Mouse (Mus musculus) urinary bladder, adult 2 months (tissue): ENCODE data around the gene Pycard. TPM values are rescaled to one million over a fixed set of nuclear protein-coding genes. Genes with fewer than 3 reads are reported as not detected.

Experiments used
- polyA plus RNA-seq: library from polyadenylated mRNA; depleted of rRNA; stranded (reverse); fragments of >200 nt; gene quantifications from 2 replicates; pipeline ENCODE4 v1.2.3, GENCODE M21; 2012; rRNA removed

The Pycard gene
- polyA plus RNA-seq, 1 experiment: 68.3 TPM

Other genes with a start within 250 kb of the Pycard start
- 14.5 and 15.5 TPM in 2 replicates for gene Fbxl19, start 249.3 kb downstream of the Pycard start, polyA plus RNA-seq
- gene Orai3, start 224.1 kb downstream of the Pycard start, polyA plus RNA-seq: 36.0 and 42.3 TPM in 2 replicates
- 4.8 and 13.9 TPM in 2 replicates for gene Setd1a, start 217.2 kb downstream of the Pycard start, polyA plus RNA-seq
- 0.21 TPM in 1 of 2 replicates, not detected in the other for gene Gm49388, start 208.3 kb downstream of the Pycard start, polyA plus RNA-seq
- gene Hsd3b7, start 193.3 kb downstream of the Pycard start, polyA plus RNA-seq: 65.7 and 77.6 TPM in 2 replicates
- 161 and 178 TPM in 2 replicates for gene Stx4a, start 169.6 kb downstream of the Pycard start, polyA plus RNA-seq
- 6.4 and 6.9 TPM in 2 replicates for gene Stx1b, start 169.3 kb downstream of the Pycard start, polyA plus RNA-seq
- gene Zfp646, start 117.6 kb downstream of the Pycard start, polyA plus RNA-seq: 12.2 and 15.6 TPM in 2 replicates
- gene Zfp668, start 117.0 kb downstream of the Pycard start, polyA plus RNA-seq: 2.9 and 4.1 TPM in 2 replicates
- 2.9 and 3.9 TPM in 2 replicates for gene Prss53, start 102.9 kb downstream of the Pycard start, polyA plus RNA-seq
- not detected in 2 replicates for gene Gm21974, start 98.4 kb downstream of the Pycard start, polyA plus RNA-seq
- 204 and 211 TPM in 2 replicates for gene Vkorc1, start 98.2 kb downstream of the Pycard start, polyA plus RNA-seq
- gene Bckdk, start 89.8 kb downstream of the Pycard start, polyA plus RNA-seq: 71.8 and 76.9 TPM in 2 replicates
- 27.2 and 31.9 TPM in 2 replicates for gene Kat8, start 81.4 kb downstream of the Pycard start, polyA plus RNA-seq
- 54.6 and 66.0 TPM in 2 replicates for gene Prss8, start 63.8 kb downstream of the Pycard start, polyA plus RNA-seq
- 10.2 and 13.5 TPM in 2 replicates for gene Prss36, start 47.1 kb downstream of the Pycard start, polyA plus RNA-seq
- 388 and 390 TPM in 2 replicates for gene Fus, start 26.4 kb downstream of the Pycard start, polyA plus RNA-seq
- 0.78 and 0.91 TPM in 2 replicates for gene Trim72, start 10.1 kb upstream of the Pycard start, polyA plus RNA-seq
- gene Itgam, start 68.8 kb upstream of the Pycard start, polyA plus RNA-seq: 7.9 and 9.1 TPM in 2 replicates
- 0.04 TPM in 1 of 2 replicates, not detected in the other for gene Gm49368, start 68.8 kb upstream of the Pycard start, polyA plus RNA-seq
- 3.4 and 3.8 TPM in 2 replicates for gene Itgax, start 135.7 kb upstream of the Pycard start, polyA plus RNA-seq
- 0.09 and 0.39 TPM in 2 replicates for gene Itgad, start 160.5 kb upstream of the Pycard start, polyA plus RNA-seq
- gene Cox6a2, start 212.5 kb upstream of the Pycard start, polyA plus RNA-seq: 0.24 and 0.26 TPM in 2 replicates
- 18.6 and 20.4 TPM in 2 replicates for gene Armc5, start 243.5 kb upstream of the Pycard start, polyA plus RNA-seq
- 6.1 and 6.3 TPM in 2 replicates for gene 9130023H24Rik, start 244.2 kb upstream of the Pycard start, polyA plus RNA-seq